Mouse (Mus musculus): Measurements from ENCODE around the gene Vkorc1.
"Not testable (repeated sequence)": the region's sequence is repeated elsewhere in the genome, so short reads cannot be mapped to it uniquely, and the experiment has no call there.

GRCm38 (mm10) chr7:127942097-127942496 lies 46.7 kb upstream of the Vkorc1 start:
- not testable (repeated sequence) for TF ChIP-seq CTCF (IDR thresholded peaks at IDR 0.05; ENCODE audit: low read depth, low read length); POLR2A (IDR thresholded peaks at IDR 0.05; ENCODE audit: borderline replicate concordance, low read depth, low read length)

Data from bone marrow macrophage, adult 2 months (primary cell).